Mouse (Mus musculus) ES-E14 (cell line): ENCODE results near the gene Zfp423.

Source experiments
- CHD2 ChIP-seq: IDR thresholded peaks from 2 replicates; pipeline ENCODE4 v1.6.1; 2014; ENCODE audit warnings: mild to moderate bottlenecking, low read depth, low read length, inconsistent platforms
- HCFC1 ChIP-seq: IDR thresholded peaks from 2 replicates; pipeline ENCODE4 v1.6.1; 2012; ENCODE audit warnings: low read length, inconsistent platforms, borderline replicate concordance; ENCODE audit not compliant: insufficient read depth
- MAFK ChIP-seq: IDR thresholded peaks from 2 replicates; pipeline ENCODE4 v1.6.1; 2014; ENCODE audit warnings: mild to moderate bottlenecking, low read depth, low read length, inconsistent platforms; ENCODE audit not compliant: insufficient read depth
- ZNF384 ChIP-seq: IDR thresholded peaks from 2 replicates; pipeline ENCODE4 v1.6.1; 2012; ENCODE audit warnings: low read depth, low read length, inconsistent platforms

DNA sequence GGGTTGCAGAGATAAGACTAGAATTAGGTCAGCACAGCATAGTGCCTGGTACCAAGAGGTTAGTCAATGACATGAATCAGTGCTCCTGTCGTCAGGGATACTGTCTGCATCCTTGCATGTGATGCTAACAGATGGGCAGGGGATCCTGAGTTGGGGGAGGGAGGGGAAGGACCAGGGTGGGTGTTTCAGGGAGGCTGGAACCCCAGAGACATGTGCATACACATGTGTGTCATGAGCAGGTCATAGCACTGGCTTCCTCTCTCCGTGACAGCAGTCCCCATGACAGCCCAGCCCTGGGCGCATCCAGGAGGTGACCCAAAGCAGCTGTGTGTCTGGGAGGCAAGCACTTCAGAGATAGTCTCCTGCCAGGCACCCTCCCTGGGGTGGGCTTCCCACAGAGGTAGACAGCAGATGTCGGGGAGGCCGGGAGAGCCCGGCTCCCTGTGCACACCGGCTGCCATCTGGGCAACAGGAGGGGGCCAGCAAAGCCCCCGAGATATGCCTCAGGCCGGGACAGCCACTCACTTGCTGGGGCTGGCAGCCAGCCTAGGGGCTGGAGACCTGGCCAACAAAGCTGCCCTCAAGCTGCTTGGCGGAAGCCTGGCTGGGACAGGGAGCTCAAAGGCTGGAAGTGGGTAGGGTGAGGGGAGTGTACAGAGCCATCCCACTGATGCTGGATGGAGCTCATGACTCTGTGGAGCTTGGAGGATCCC lies 272.3 kb downstream of the Zfp423 start:
- TF ChIP-seq MAFK (no peak), HCFC1 (no peak), CHD2 (no peak), ZNF384 (no peak)
